Mouse (Mus musculus) lung, embryonic 16.5 days (tissue): Measurements from ENCODE around the gene Slc25a34. TPM values are rescaled to one million over a fixed set of nuclear protein-coding genes. Genes with fewer than 3 reads are reported as not detected.

Experiments
- ATAC-seq: fragments of 200-750 bp; cut with Nextera tagmentation; 2 replicates; pipeline ENCODE4 v1.8.0; 2017; ENCODE audit warnings: low read depth, mild to moderate bottlenecking, moderate library complexity
- H3K27ac ChIP-seq: fragments of 300-500 bp; sonication (generic); 2 replicates; pipeline ENCODE4 v1.5.1; 2014; ENCODE audit warnings: mild to moderate bottlenecking, control low read depth, low read length
- H3K27me3 ChIP-seq: fragments of 300-500 bp; sonication (generic); 2 replicates; pipeline ENCODE4 v1.6.1; 2014; ENCODE audit warnings: low read depth, low read length, mixed read lengths; ENCODE audit not compliant: control insufficient read depth, insufficient read depth
- H3K36me3 ChIP-seq: fragments of 300-500 bp; sonication (generic); 2 replicates; pipeline ENCODE4 v1.6.1; 2014; ENCODE audit warnings: low read length; ENCODE audit not compliant: control insufficient read depth, insufficient read depth
- H3K4me1 ChIP-seq: fragments of 300-500 bp; sonication (generic); replicated peaks from 2 replicates; pipeline ENCODE4 v1.6.1; 2014; ENCODE audit warnings: low read length, mixed read lengths; ENCODE audit not compliant: control insufficient read depth, insufficient read depth
- H3K4me2 ChIP-seq: fragments of 300-500 bp; sonication (generic); 2 replicates; pipeline ENCODE4 v1.6.1; 2014; ENCODE audit warnings: low read depth, low read length, control low read depth
- H3K4me3 ChIP-seq: fragments of 300-500 bp; sonication (generic); 2 replicates; pipeline ENCODE4 v1.5.1; 2014; ENCODE audit warnings: mild to moderate bottlenecking, low read length, control low read depth
- H3K9ac ChIP-seq: fragments of 300-500 bp; sonication (generic); 2 replicates; pipeline ENCODE4 v1.6.1; 2014; ENCODE audit warnings: low read length, control low read depth
- H3K9me3 ChIP-seq: fragments of 300-500 bp; sonication (generic); 2 replicates; pipeline ENCODE4 v1.6.1; 2016; ENCODE audit warnings: low read length; ENCODE audit not compliant: control insufficient read depth
- WGBS: fragments of 180-500 bp; shearing (Covaris S2); extraction: QIAGEN DNeasy Blood & Tissue Kit; methylation state at CpG from one replicate; pipeline ENCODE4 v1.1.7; 2014; 5-methylcytosine and 5-hydroxymethylcytosine counted together
- polyA plus RNA-seq: library from polyadenylated mRNA; unstranded; fragments of >200 nt; fragmentation: Nextera tagmentation; extraction: Ambion mirVana; gene quantifications from 2 replicates; pipeline ENCODE4 v1.2.1, GENCODE M21; 2015

Slc25a34 gene
- polyA plus RNA-seq, 1 experiment from 2014 or later: 0.18 TPM

GRCm38 (mm10) chr4:141635991-141636390, 12.4 kb upstream of the Slc25a34 start:
- no peak overlapping the region for H3K4me2 ChIP-seq
- H3K4me1 ChIP-seq: no peaks in the 10 kb centered on the region
- H3K27me3 ChIP-seq: no peaks in the 10 kb centered on the region
- 83% methylated on average over 9 of the region's 9 CpGs for WGBS
- H3K36me3 ChIP-seq: peaks cover 44% of the 10 kb centered on the region
- no peaks in the 10 kb centered on the region for H3K9me3 ChIP-seq
- H3K9ac ChIP-seq: no peak overlapping the region
- H3K4me3 ChIP-seq: no peak overlapping the region
- no peak for ATAC-seq
- no peak overlapping the region for H3K27ac ChIP-seq

- Histone ChIP-seq H3K9ac (no peak overlapping the region), H3K27ac (no peak overlapping the region), H3K9me3 (no peaks in the 10 kb centered on the region), H3K27me3 (no peaks in the 10 kb centered on the region), H3K4me2 (no peak overlapping the region), H3K36me3 (peaks cover 61% of the 10 kb centered on the region), H3K4me1 (no peaks in the 10 kb centered on the region), H3K4me3 (no peak overlapping the region)
- 82% methylated on average over 21 of the region's 21 CpGs for WGBS
- no peak for ATAC-seq
These were observed 8.7 kb upstream of the Slc25a34 start for GRCm38 (mm10) chr4:141632111-141632873.

GRCm38 (mm10) chr4:141631250-141631649, 7.6 kb upstream of the Slc25a34 start:
- ATAC-seq: no peak
- Histone ChIP-seq H3K4me3 (no peak overlapping the region), H3K27ac (no peak overlapping the region)

DNA sequence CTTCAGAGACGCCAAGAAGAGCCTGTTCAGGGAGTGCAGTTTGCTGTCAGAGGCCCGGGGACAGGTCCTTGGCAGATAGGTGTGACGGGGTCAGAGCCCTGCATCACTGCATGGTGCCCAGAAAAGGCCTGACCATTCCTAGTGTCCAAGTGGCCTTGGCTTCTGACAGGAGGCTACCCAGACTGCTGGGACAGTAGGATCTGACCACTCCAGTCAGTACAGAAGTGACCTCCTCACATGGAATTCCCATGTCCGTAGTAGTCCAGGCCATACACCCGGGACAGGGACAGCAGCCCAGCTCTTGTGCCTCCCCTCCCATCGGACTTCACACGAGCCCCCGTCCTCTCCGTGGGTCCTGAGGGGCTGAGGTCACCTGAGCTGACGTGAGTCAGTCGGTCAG, 6.4 kb upstream of the Slc25a34 start:
- H3K9ac ChIP-seq: no peak overlapping the region
- H3K9me3 ChIP-seq: no peaks in the 10 kb centered on the region
- ATAC-seq: no peak
- no peak overlapping the region for H3K4me2 ChIP-seq
- WGBS: 90% methylated on average over 11 of the region's 11 CpGs
- 0 out of 2 replicates have a peak, but pooled peaks cover 2% of the 10 kb centered on the region for H3K4me1 ChIP-seq
- no peak overlapping the region for H3K4me3 ChIP-seq
- no peak overlapping the region for H3K27ac ChIP-seq
- H3K27me3 ChIP-seq: no peaks in the 10 kb centered on the region
- H3K36me3 ChIP-seq: peaks cover 58% of the 10 kb centered on the region

More at GRCm38 (mm10) chr4:141631250-141631649, 7.6 kb upstream of the Slc25a34 start:
- 91% methylated on average over 20 of the region's 20 CpGs for WGBS
- H3K4me2 ChIP-seq: no peak overlapping the region
- peaks cover 55% of the 10 kb centered on the region for H3K36me3 ChIP-seq
- H3K4me1 ChIP-seq: no peaks in the 10 kb centered on the region
- H3K27me3 ChIP-seq: no peaks in the 10 kb centered on the region
- no peak overlapping the region for H3K9ac ChIP-seq
- H3K9me3 ChIP-seq: no peaks in the 10 kb centered on the region

DNA sequence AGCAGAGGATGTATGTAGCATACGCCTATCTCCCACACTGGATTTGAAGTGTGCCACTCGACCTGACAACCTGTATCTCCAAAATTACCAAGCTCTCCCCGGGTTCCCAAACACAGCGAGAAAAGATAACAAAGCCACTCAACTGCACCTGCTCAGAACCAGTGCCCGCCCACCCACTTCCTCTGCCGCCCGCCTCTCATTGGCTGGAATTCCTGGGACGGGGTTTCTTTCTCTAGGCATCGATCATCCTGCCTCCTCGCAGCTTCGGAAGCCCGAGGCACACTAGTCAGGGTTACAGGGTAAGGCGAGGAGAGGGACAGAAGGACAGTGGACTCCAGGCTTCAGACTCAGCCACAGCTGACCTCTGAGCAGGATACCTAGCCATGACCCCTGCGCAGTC, 5.0 kb upstream of the Slc25a34 start:
- Histone ChIP-seq H3K27me3 (no peaks in the 10 kb centered on the region), H3K4me3 (no peak overlapping the region), H3K4me1 (0 out of 2 replicates have a peak, but pooled peaks cover 2% of the 10 kb centered on the region), H3K9me3 (no peaks in the 10 kb centered on the region), H3K27ac (no peak overlapping the region), H3K9ac (no peak overlapping the region), H3K36me3 (peaks cover 55% of the 10 kb centered on the region), H3K4me2 (no peak overlapping the region)
- WGBS: 75% methylated on average over 14 of the region's 14 CpGs
- no peak for ATAC-seq

- WGBS: 89% methylated on average over 5 of the region's 5 CpGs
- Histone ChIP-seq H3K36me3 (peaks cover 47% of the 10 kb centered on the region), H3K9me3 (no peaks in the 10 kb centered on the region), H3K9ac (no peak overlapping the region), H3K27me3 (no peaks in the 10 kb centered on the region), H3K4me2 (no peak overlapping the region), H3K27ac (no peak overlapping the region), H3K4me1 (0 out of 2 replicates have a peak, but pooled peaks cover 2% of the 10 kb centered on the region), H3K4me3 (no peak overlapping the region)
- ATAC-seq: no peak
These were observed 3.9 kb upstream of the Slc25a34 start for GRCm38 (mm10) chr4:141627502-141627901.

GRCm38 (mm10) chr4:141625774-141626550, 2.3 kb upstream of the Slc25a34 start:
- Histone ChIP-seq H3K27me3 (no peaks in the 10 kb centered on the region), H3K9me3 (no peaks in the 10 kb centered on the region), H3K4me2 (no peak overlapping the region), H3K4me1 (0 out of 2 replicates have a peak, but pooled peaks cover 2% of the 10 kb centered on the region), H3K4me3 (no peak overlapping the region), H3K9ac (no peak overlapping the region), H3K36me3 (peaks cover 33% of the 10 kb centered on the region), H3K27ac (no peak overlapping the region)
- 87% methylated on average over 16 of the region's 16 CpGs for WGBS
- no peak for ATAC-seq

GRCm38 (mm10) chr4:141624983-141625773, 1.6 kb upstream of the Slc25a34 start:
- 73% methylated on average over 19 of the region's 19 CpGs for WGBS
- Histone ChIP-seq H3K4me1 (0 out of 2 replicates have a peak, but pooled peaks cover 2% of the 10 kb centered on the region), H3K9me3 (no peaks in the 10 kb centered on the region), H3K4me2 (no peak overlapping the region), H3K27me3 (no peaks in the 10 kb centered on the region), H3K27ac (no peak overlapping the region), H3K4me3 (no peak overlapping the region), H3K9ac (no peak overlapping the region), H3K36me3 (peaks cover 25% of the 10 kb centered on the region)
- ATAC-seq: no peak

DNA sequence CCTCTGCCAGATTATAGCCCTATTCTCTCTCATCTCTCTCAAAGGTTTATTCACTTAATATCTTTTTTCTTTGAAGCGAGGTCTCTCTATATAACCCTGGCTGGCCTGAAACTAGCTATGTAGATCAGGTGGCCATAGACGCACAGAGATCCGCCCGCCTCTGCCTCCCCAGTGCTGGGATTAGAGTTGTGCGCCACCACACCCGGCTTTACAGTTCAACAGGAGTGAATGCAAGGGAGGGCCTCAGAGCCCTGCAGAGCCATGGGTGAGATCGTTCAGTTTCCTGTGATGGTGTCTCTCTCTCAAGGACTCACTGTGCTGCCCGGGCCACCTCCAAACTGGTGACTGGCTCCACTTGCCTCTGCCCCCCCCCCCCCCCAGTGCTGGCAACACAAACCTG, 513 bp upstream of the Slc25a34 start:
- Histone ChIP-seq H3K9ac (no peak overlapping the region), H3K9me3 (no peaks in the 10 kb centered on the region), H3K4me2 (no peak overlapping the region), H3K36me3 (peaks cover 16% of the 10 kb centered on the region), H3K27ac (no peak overlapping the region), H3K4me3 (no peak overlapping the region), H3K27me3 (no peaks in the 10 kb centered on the region), H3K4me1 (peaks cover 2% of the 10 kb centered on the region; the same call in 1 of the 2 replicates)
- WGBS: 87% methylated on average over 8 of the region's 8 CpGs
- no peak for ATAC-seq
